Mouse (Mus musculus) embryonic stem cell, embryonic (primary cell): ENCODE data around the gene Vmn2r109.
"Not testable (repeated sequence)": the region's sequence is repeated elsewhere in the genome, so short reads cannot be mapped to it uniquely, and the experiment has no call there.

ENCODE experiments used
- CTCF ChIA-PET, 4 experiments: fragments of 300-600 bp in 2 of 4; fragments of 350-600 bp in 2 of 4; sonication (Branson Sonifier 250); formaldehyde crosslinking; loops; one replicate each; lab custom pipeline; 2022; ENCODE audit warnings: inconsistent platforms in 2 of 4; lab: Charles Lee
- POLR2A ChIA-PET, 4 experiments: fragments of 300-600 bp in 2 of 4; fragments of 350-600 bp in 2 of 4; sonication (Branson Sonifier 250); formaldehyde crosslinking; loops; one replicate each; lab custom pipeline; 2022; ENCODE audit warnings: antibody characterized with exemption in 4 of 4, inconsistent platforms in 1 of 4; lab: Charles Lee

Vmn2r109 gene

DNA sequence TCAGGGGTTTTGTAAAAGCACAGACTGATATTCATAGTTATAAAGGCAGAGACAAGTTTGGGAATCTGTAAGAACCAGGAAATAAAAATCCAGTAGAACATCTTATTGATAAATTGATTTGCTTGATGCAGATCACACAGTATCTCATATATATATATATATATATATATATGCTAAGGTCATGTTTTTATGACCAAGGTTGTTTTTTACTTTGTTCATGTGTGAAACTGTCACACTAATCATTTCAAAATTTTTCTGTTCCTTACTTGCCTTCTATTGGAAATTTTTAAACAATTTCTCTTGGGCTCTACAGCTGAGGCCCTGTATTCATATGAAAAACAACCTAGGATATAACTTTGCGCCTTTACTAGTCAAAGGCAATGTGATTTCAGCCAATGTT is at the start of gene Vmn2r109:
TSS of gene Vmn2r109 (minus strand) at position 101 of the 400 bp plus-strand sequence.
- CTCF ChIA-PET, result no interaction called here
- POLR2A ChIA-PET, result no interaction called here

DNA sequence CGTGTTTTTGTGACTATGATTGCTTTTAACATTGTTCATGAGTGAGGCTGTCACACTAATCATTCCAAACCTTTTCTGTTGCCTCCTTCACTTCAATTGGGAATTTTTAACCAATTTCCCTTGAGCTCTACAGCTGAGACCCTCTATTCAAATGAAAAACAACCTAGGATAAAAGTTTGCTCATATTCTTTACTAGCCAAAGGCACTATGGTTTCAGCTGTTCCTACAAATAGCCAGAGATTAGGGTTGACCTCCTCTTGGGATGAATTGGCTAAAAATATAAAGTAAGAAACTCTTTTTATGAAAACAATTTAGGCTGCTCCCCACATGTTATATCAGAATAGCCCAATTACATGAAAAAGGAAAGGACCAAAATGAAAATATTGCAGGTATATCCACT is 31.8 kb upstream of the Vmn2r109 start, which contains the start of gene Vmn2r110:
TSS of gene Vmn2r110 (minus strand) at position 101 of the 400 bp plus-strand sequence.
- ChIA-PET CTCF (no interaction called here), POLR2A (no interaction called here)

DNA sequence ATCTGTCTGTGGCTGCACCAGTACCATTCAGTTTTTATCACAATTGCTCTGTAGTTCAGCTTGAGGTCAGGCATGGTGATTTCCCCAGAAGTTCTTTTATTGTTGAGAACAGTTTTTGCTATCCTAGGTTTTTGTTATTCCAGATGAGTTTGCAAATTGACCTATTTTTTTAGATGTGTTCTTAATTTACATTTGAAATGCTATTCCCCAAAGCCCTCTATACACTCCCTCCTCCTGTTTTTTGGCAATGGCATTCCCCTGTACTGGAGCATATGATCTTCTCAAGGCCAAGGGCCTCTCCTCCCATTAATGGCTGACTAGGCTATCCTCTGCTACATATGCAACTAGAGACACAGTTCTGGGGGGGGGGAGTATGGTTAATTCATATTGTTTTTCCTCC is 56.3 kb downstream of the Vmn2r109 start:
- POLR2A ChIA-PET, CTCF ChIA-PET: not testable (repeated sequence)

DNA sequence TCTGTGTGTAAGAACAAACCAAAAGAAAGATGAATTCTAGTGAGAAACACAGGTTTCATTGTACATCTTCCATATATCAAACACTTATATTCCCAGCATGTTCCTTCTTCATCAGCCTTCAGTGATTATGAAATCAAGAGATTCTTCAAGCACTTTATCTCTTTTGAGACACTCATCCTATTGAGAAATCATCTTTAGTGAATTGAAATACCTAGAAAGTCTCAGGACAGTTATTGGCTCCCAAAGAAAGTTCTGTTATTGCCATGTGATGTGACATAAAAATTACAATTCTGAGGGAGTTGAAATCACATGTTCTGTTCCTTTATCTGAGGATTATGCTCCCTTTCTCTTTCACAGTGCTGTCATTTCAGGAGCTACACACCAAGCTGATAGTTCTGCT is 66.7 kb downstream of the Vmn2r109 start, which contains the start of gene Vmn1r225:
TSS of gene Vmn1r225 (plus strand) at position 301 of the 400 bp plus-strand sequence.
- ChIA-PET POLR2A (no interaction called here), CTCF (no interaction called here)
